Mouse (Mus musculus): ENCODE measurements around the gene Olfr1357.

DNA sequence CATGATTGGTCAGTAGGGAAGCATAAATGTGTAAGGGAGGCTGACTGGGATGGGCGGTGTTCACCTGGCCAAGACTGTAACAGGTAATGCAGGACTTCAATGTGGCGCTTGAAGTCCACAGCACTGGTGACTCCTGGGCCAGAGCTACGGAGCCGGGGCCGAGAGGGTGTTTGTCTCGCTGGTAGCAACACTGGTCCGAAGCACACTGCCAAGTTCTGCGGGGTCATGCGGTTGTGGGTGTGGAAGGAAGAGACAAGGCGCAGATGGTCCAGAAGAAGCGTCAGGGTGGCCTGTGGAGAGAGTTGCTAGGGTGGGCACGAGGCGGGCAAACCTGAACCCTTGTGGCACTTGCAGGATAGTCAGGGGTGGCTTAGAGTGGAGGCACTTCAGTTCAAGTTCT lies 31.8 kb downstream of the Olfr1357 start:
- no peak for TF ChIP-seq JUND (IDR thresholded peaks at IDR 0.05; ENCODE audit: low read depth, low read length)
- TF ChIP-seq POLR2A (IDR thresholded peaks at IDR 0.05; ENCODE audit: control insufficient read depth in 1 of 2, insufficient read depth in 1 of 2, low read depth in 1 of 2, low read length in 2 of 2, poor library complexity in 1 of 2) = no peak
- no peak for TF ChIP-seq EP300 (IDR thresholded peaks at IDR 0.05; ENCODE audit: low read depth in 1 of 2, low read length in 2 of 2)
- no peak for TF ChIP-seq ZMIZ1 (IDR thresholded peaks at IDR 0.05; ENCODE audit: low read depth, low read length)
- TF ChIP-seq RAD21 (IDR thresholded peaks at IDR 0.05; ENCODE audit: low read depth, low read length) = no peak

Data from MEL (cell line).